Mouse (Mus musculus): ENCODE data around the gene Nipbl.

DNA sequence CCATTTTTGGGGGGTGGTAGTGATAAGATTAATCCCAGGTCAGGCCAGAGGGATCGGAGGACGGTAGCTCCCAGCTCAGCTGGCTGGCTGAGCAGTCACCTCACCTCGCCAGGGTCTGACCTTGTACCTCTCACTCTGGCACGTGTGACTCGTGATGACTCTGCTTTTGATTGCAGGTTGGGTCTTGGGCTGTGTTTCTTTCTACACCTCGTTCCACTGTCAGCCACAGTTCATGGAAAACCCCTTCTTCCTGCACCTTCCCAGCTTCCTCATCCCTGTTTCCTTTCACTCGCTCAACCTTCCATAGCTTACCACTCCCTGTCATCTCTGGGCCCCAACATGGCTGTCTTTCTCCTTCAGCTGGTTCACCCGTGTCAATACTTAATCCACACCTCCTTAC, 172.3 kb downstream of the Nipbl start:
- TF ChIP-seq TAL1 (conservative IDR thresholded peaks at IDR 0.05; ENCODE audit: low read depth, low read length) (no peak), CTCF (IDR thresholded peaks at IDR 0.05; ENCODE audit: low read depth, low read length) (no peak)

Measured in G1E (cell line).